Mouse (Mus musculus): Measurements from ENCODE around the gene Mapre3. TPM values are rescaled to one million over a fixed set of nuclear protein-coding genes. Genes with fewer than 3 reads are reported as not detected.
A peak's percentile ranks its signal among the peaks of the same experiment; 100 is the strongest.

The Mapre3 gene
- total and polyA plus RNA-seq, 3 experiments: 0.28 to 2.3 (median 1.6) TPM

DNA sequence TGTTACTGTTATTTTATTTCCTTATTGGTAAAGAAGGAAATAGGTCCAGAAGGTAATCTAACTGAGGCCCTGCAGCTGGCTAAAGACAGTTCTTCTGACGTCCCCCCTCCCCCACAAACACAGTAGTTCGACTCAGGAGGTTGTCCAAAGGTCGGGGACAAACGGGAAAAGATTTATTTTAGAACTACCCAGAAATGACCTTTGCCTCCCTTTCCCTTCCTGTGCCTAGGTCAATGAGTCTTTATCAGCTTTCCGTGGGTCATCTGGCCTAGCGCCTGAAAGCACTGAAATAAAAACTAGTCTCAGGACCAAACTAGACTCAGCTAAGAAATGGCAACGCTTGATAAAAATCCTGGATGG, 94.8 kb downstream of the Mapre3 start:
- Histone ChIP-seq H3K36me3 (replicated peaks in 1 of 2; ENCODE audit: control insufficient read depth in 1 of 2, insufficient read depth in 1 of 2, low read length in 1 of 2) (peaks cover 18 to 20% of the 10 kb centered on the region in 2 experiments), H3K27me3 (replicated peaks) (peaks cover 9% of the 10 kb centered on the region), H3K9me3 (replicated peaks; ENCODE audit: low read length) (no peaks in the 10 kb centered on the region), H3K4me3 (replicated peaks in 1 of 3; ENCODE audit: low read depth in 2 of 3, low read length in 2 of 3, poor library complexity in 1 of 3) (no peak overlapping the region), H3K4me2 (ENCODE audit: insufficient read depth, low read depth, poor library complexity, severe bottlenecking) (no peak overlapping the region), H3K4me1 (ENCODE audit: control insufficient read depth in 1 of 2, insufficient read depth in 2 of 2) (peaks cover 2 to 29% of the 10 kb centered on the region in 2 experiments; a peak in 3 of 4 replicates), H3K9ac (ENCODE audit: insufficient read depth, low read depth) (no peak overlapping the region), H3K27ac (ENCODE audit: insufficient read depth, low read depth) (no peak overlapping the region), H3K79me2 (replicated peaks; ENCODE audit: control insufficient read depth, extremely low read depth, insufficient read depth, poor library complexity, severe bottlenecking) (peaks cover 26% of the 10 kb centered on the region)
- TF ChIP-seq JUND (conservative IDR thresholded peaks at IDR 0.05; ENCODE audit: low read depth, low read length) (no peak), ZKSCAN1 (IDR thresholded peaks at IDR 0.05; ENCODE audit: borderline replicate concordance, low read depth, low read length) (no peak), SMC3 (IDR thresholded peaks at IDR 0.05; ENCODE audit: low read depth, low read length) (no peak), UBTF (IDR thresholded peaks at IDR 0.05; ENCODE audit: low read depth, low read length) (no peak), RAD21 (IDR thresholded peaks at IDR 0.05; ENCODE audit: low read depth, low read length) (no peak), POLR2A (IDR thresholded peaks at IDR 0.05; ENCODE audit: low read depth, low read length) (no peak), EP300 (IDR thresholded peaks at IDR 0.05; ENCODE audit: low read length) (no peak), BHLHE40 (IDR thresholded peaks at IDR 0.05; ENCODE audit: low read depth, low read length) (no peak), NRF1 (IDR thresholded peaks at IDR 0.05; ENCODE audit: low read depth, low read length) (no peak), USF2 (conservative IDR thresholded peaks at IDR 0.05; ENCODE audit: low read depth, low read length) (no peak), TBP (conservative IDR thresholded peaks at IDR 0.05; ENCODE audit: low read depth, low read length) (no peak), MAZ (IDR thresholded peaks at IDR 0.05; ENCODE audit: low read depth, low read length) (no peak), ETS1 (conservative IDR thresholded peaks at IDR 0.05; ENCODE audit: low read depth, low read length) (no peak), CTCF (conservative IDR thresholded peaks at IDR 0.05 in 1 of 2, IDR thresholded peaks at IDR 0.05 in 1 of 2; ENCODE audit: low read depth in 2 of 2, low read length in 2 of 2) (no peak), ELF1 (IDR thresholded peaks at IDR 0.05; ENCODE audit: low read depth, low read length) (no peak)
- dilution Hi-C loops (cut with MboI; ENCODE audit: extremely low pct_ligation_motif_present, extremely low pct_unique_long_range_greater_than_20kb, low sequenced_read_pairs): no loop called here
- no peak for DNase-seq (ENCODE audit: extremely low read depth)
- in situ Hi-C loops (cut with MboI; ENCODE audit: low pct_ligation_motif_present, low pct_unique_long_range_greater_than_20kb, low sequenced_read_pairs): no loop called here

GRCm38 (mm10) chr5:30909863-30910262, 95.4 kb downstream of the Mapre3 start:
- Histone ChIP-seq H3K4me3 (replicated peaks in 1 of 3; ENCODE audit: low read depth in 2 of 3, low read length in 2 of 3, poor library complexity in 1 of 3) (no peak overlapping the region), H3K27me3 (replicated peaks) (peaks cover 10% of the 10 kb centered on the region), H3K4me2 (ENCODE audit: insufficient read depth, low read depth, poor library complexity, severe bottlenecking) (no peak overlapping the region), H3K27ac (ENCODE audit: insufficient read depth, low read depth) (no peak overlapping the region), H3K9ac (ENCODE audit: insufficient read depth, low read depth) (no peak overlapping the region), H3K79me2 (replicated peaks; ENCODE audit: control insufficient read depth, extremely low read depth, insufficient read depth, poor library complexity, severe bottlenecking) (peaks cover 26% of the 10 kb centered on the region), H3K36me3 (replicated peaks in 1 of 2; ENCODE audit: control insufficient read depth in 1 of 2, insufficient read depth in 1 of 2, low read length in 1 of 2) (peaks cover 12 to 14% of the 10 kb centered on the region in 2 experiments), H3K4me1 (ENCODE audit: control insufficient read depth in 1 of 2, insufficient read depth in 2 of 2) (peaks cover 2 to 23% of the 10 kb centered on the region in 2 experiments; a peak in 3 of 4 replicates), H3K9me3 (replicated peaks; ENCODE audit: low read length) (no peaks in the 10 kb centered on the region)
- TF ChIP-seq ZNF384 (IDR thresholded peaks at IDR 0.05; ENCODE audit: low read depth, low read length): no peak
- peak; percentile 84; the same call in 1 of the 2 replicates for TF ChIP-seq TBP (conservative IDR thresholded peaks at IDR 0.05; ENCODE audit: low read depth, low read length)
- dilution Hi-C loops (cut with MboI; ENCODE audit: extremely low pct_ligation_motif_present, extremely low pct_unique_long_range_greater_than_20kb, low sequenced_read_pairs): no loop called here
- DNase-seq (ENCODE audit: extremely low read depth): no peak
- in situ Hi-C loops (cut with MboI; ENCODE audit: low pct_ligation_motif_present, low pct_unique_long_range_greater_than_20kb, low sequenced_read_pairs): no loop called here

Measured in CH12.LX (cell line).